Mouse (Mus musculus): ENCODE measurements at regions not wholly inside any gene's neighbourhood (a gene's known extent, or its start where the extent isn't known, plus 50 kb on each side); places are given as distances from the start of the nearest gene placed in this dataset.

- in situ Hi-C loops (cut with MboI; ENCODE audit: low pct_unique_long_range_greater_than_20kb) = no loop called here
- CTCF ChIA-PET = no interaction called here
- ATAC-seq = no peak
Observed at GRCm38 (mm10) chr1:64298950-64299349, 176.9 kb upstream of the Klf7 start.

GRCm38 (mm10) chr1:64298188-64298587 is 176.1 kb upstream of the Klf7 start:
- DNase-seq (ENCODE audit: low read depth, low spot score) (no peak), ATAC-seq (no peak)
- CTCF ChIA-PET = no interaction called here
- POLR2A ChIA-PET = no interaction called here
- H3K27me3 ChIP-seq = no peaks in the 10 kb centered on the region
- in situ Hi-C loops (cut with MboI; ENCODE audit: low pct_unique_long_range_greater_than_20kb) = no loop called here
- no peak for TF ChIP-seq CTCF (IDR thresholded peaks at IDR 0.05)

More at GRCm38 (mm10) chr1:64298950-64299349, 176.9 kb upstream of the Klf7 start:
- no peak for TF ChIP-seq CTCF (IDR thresholded peaks at IDR 0.05)
- no peaks in the 10 kb centered on the region for H3K27me3 ChIP-seq
- no peak for DNase-seq (ENCODE audit: low read depth, low spot score)
- POLR2A ChIA-PET = no interaction called here

DNA sequence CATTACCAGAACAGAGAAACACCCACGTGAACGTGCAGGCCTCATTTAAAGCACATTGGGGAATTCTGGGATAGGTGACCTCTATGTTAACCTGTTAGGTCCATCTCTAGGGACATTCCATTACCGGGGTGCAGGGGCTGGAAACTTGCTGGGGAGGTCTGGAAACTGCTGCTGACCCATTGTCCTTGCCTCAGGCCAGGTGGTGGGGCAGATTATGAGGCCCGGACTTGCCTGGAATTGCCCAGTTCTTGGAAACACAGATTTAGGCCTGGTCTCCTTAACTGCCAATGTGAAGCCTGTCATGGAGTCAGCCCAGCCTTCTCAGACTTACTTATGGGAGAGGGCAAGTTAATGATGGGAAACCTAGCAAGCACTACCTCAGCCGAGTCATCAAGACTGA is 175.3 kb upstream of the Klf7 start:
- CTCF ChIA-PET = no interaction called here
- DNase-seq (ENCODE audit: low read depth, low spot score) (no peak), ATAC-seq (no peak)
- H3K27me3 ChIP-seq = no peaks in the 10 kb centered on the region
- TF ChIP-seq CTCF (IDR thresholded peaks at IDR 0.05) = no peak
- in situ Hi-C loops (cut with MboI; ENCODE audit: low pct_unique_long_range_greater_than_20kb) = no loop called here
- POLR2A ChIA-PET = no interaction called here

DNA sequence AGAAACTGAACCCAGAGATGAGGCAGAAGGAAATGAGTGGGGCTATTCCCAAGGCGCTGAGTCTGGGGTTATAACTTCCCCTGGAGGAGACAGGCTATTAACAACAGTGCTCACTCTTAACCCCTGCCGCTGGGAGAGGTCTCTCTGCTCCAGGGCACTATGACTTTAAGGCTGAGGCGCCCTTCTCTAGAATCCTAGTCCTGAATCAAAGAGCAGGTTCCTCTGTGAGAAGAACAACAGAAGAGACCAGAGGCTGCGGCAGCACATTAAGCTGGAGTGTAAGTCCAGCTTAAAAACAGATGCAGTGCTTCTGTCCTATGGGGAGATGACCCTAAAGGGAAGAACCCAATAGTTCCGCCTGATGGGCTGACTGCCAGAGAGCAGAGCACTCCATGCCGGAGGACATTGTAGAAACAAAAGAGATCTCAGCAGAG is 173.4 kb upstream of the Klf7 start:
- ATAC-seq = no peak
- in situ Hi-C loops (cut with MboI; ENCODE audit: low pct_unique_long_range_greater_than_20kb) = no loop called here
- no peak for DNase-seq (ENCODE audit: low read depth, low spot score)
- POLR2A ChIA-PET = no interaction called here
- CTCF ChIA-PET = no interaction called here
- no peak for TF ChIP-seq CTCF (IDR thresholded peaks at IDR 0.05)
- H3K27me3 ChIP-seq = no peaks in the 10 kb centered on the region

DNA sequence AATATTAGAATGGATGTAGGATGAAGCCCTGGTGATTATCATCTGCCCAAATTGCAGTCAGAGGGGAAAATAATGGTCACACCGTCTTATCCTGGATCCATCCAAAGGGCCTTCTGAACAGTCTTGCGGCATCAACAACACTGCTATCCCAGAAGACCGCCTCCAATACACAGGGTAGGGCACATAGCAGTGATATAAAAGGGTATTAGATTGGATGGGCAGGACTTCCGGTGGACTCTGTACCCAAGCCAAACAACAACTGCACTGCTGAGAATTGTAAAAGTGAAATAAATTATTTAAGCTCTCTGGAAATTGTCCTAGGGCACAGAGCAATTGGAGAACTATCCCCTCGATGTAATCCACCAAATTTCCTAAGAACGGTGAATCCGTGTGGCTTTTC is 173.0 kb upstream of the Klf7 start:
- POLR2A ChIA-PET = no interaction called here
- in situ Hi-C loops (cut with MboI; ENCODE audit: low pct_unique_long_range_greater_than_20kb) = no loop called here
- no peak for DNase-seq (ENCODE audit: low read depth, low spot score)
- CTCF ChIA-PET = no interaction called here
- TF ChIP-seq CTCF (IDR thresholded peaks at IDR 0.05) = no peak
- ATAC-seq = no peak
- H3K27me3 ChIP-seq = no peaks in the 10 kb centered on the region

- in situ Hi-C loops (cut with MboI; ENCODE audit: low pct_unique_long_range_greater_than_20kb) = no loop called here
- CTCF ChIA-PET = no interaction called here
- POLR2A ChIA-PET = interaction anchor here (0.7 kb wide), 1 partner anchor 284 kb away, joined by 5 read pairs; no protein-coding TSS in a partner anchor
- no peak for TF ChIP-seq CTCF (IDR thresholded peaks at IDR 0.05)
- H3K27me3 ChIP-seq = no peaks in the 10 kb centered on the region
- DNase-seq (ENCODE audit: low read depth, low spot score) (no peak), ATAC-seq (no peak)
Observed at GRCm38 (mm10) chr1:64288812-64289447, 166.8 kb upstream of the Klf7 start.

- DNase-seq (ENCODE audit: low read depth, low spot score) = no peak
- ChIA-PET POLR2A (no interaction called here), CTCF (no interaction called here)
- in situ Hi-C loops (cut with MboI; ENCODE audit: low pct_unique_long_range_greater_than_20kb) = no loop called here
- no peak for TF ChIP-seq CTCF (IDR thresholded peaks at IDR 0.05)
- no peaks in the 10 kb centered on the region for H3K27me3 ChIP-seq
- no peak for ATAC-seq
Observed at GRCm38 (mm10) chr1:64287068-64287467, 165.0 kb upstream of the Klf7 start.

DNA sequence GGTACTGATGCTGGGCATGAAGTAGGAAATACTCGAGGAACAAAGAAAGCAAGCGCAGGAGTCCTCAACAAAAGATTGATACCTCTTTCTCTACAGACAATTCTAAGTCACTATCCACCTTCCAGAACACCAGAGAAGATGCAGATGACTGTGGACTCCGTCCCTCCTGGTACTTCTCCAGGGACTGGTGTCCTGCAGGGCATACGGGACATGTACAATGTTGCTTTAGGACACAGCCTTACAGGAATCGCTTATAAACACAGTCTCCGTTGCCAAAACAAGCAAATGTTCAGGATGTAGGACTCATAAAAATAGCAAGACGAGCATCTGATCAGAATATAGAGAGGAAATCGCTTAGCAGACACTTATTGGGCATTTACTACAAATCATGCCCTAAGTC is 162.6 kb upstream of the Klf7 start:
- DNase-seq (ENCODE audit: low read depth, low spot score) = no peak
- H3K27me3 ChIP-seq = no peaks in the 10 kb centered on the region
- ATAC-seq = no peak
- CTCF ChIA-PET = no interaction called here
- POLR2A ChIA-PET = no interaction called here
- in situ Hi-C loops (cut with MboI; ENCODE audit: low pct_unique_long_range_greater_than_20kb) = loop anchor here (5.0 kb wide), 1 partner anchor 37 kb away; no protein-coding TSS in a partner anchor
- TF ChIP-seq CTCF (IDR thresholded peaks at IDR 0.05) = no peak

GRCm38 (mm10) chr1:64275865-64276264 is 153.8 kb upstream of the Klf7 start:
- in situ Hi-C loops (cut with MboI; ENCODE audit: low pct_unique_long_range_greater_than_20kb) = no loop called here
- no peak for ATAC-seq
- POLR2A ChIA-PET = no interaction called here
- no peaks in the 10 kb centered on the region for H3K27me3 ChIP-seq
- no peak for TF ChIP-seq CTCF (IDR thresholded peaks at IDR 0.05)
- DNase-seq (ENCODE audit: low read depth, low spot score) = no peak
- CTCF ChIA-PET = interaction anchor here (0.9 kb wide), 1 partner anchor 15 kb away, joined by 3 read pairs; no protein-coding TSS in a partner anchor

GRCm38 (mm10) chr1:64275086-64275802 is 153.2 kb upstream of the Klf7 start:
- CTCF ChIA-PET = interaction anchor here (0.9 kb wide), 1 partner anchor 16 kb away, joined by 3 read pairs; no protein-coding TSS in a partner anchor
- ATAC-seq = no peak
- no peaks in the 10 kb centered on the region for H3K27me3 ChIP-seq
- no peak for DNase-seq (ENCODE audit: low read depth, low spot score)
- POLR2A ChIA-PET = no interaction called here
- in situ Hi-C loops (cut with MboI; ENCODE audit: low pct_unique_long_range_greater_than_20kb) = no loop called here
- no peak for TF ChIP-seq CTCF (IDR thresholded peaks at IDR 0.05)

DNA sequence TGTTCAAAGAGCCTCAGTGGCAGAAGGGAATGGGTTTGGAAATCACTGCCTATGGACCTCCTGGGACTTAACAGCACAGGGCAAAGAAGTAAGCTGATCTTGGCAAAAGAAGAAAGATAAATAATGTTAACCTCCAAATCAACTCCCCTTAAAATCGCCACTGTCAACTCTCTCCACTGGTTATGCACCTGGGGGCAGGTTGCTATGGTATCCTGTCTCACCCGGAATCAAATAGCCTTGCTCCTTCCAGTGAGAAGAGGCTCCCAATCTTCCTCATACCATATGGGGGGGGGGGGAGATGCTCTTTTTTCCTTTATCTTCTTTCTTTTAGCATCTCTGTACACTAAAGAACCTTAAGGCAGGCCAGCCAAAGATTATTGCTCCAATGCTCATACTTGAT is 135.2 kb upstream of the Klf7 start:
- no peaks in the 10 kb centered on the region for H3K27me3 ChIP-seq
- no peak for DNase-seq (ENCODE audit: low read depth, low spot score)
- CTCF ChIA-PET = no interaction called here
- in situ Hi-C loops (cut with MboI; ENCODE audit: low pct_unique_long_range_greater_than_20kb) = no loop called here
- ATAC-seq = no peak
- TF ChIP-seq CTCF (IDR thresholded peaks at IDR 0.05) = no peak
- POLR2A ChIA-PET = no interaction called here
